Mouse (Mus musculus): ENCODE results near the gene Chd1. TPM values are rescaled to one million over a fixed set of nuclear protein-coding genes. Genes with fewer than 3 reads are reported as not detected.

Chd1 gene
- polyA plus RNA-seq, 1 experiment from 2014 or later = 14.5 TPM

Other genes with a start within 250 kb of the Chd1 start
- gene Psmb1, start 205.2 kb upstream of the Chd1 start, polyA plus RNA-seq (2015; fragmentation: Nextera tagmentation; extraction: Ambion mirVana) = 224 and 230 TPM in 2 replicates
- 59.5 and 63.2 TPM in 2 replicates for gene Tbp, start 205.1 kb upstream of the Chd1 start, polyA plus RNA-seq (2015; fragmentation: Nextera tagmentation; extraction: Ambion mirVana)
- gene Pdcd2, start 177.7 kb upstream of the Chd1 start, polyA plus RNA-seq (2015; fragmentation: Nextera tagmentation; extraction: Ambion mirVana) = 54.7 and 65.8 TPM in 2 replicates
- gene Prdm9, start 140.6 kb upstream of the Chd1 start, polyA plus RNA-seq (2015; fragmentation: Nextera tagmentation; extraction: Ambion mirVana) = 1.6 and 2.1 TPM in 2 replicates
- gene Rgmb, start 126.1 kb downstream of the Chd1 start, polyA plus RNA-seq (2015; fragmentation: Nextera tagmentation; extraction: Ambion mirVana) = 56.8 and 57.1 TPM in 2 replicates